Mouse (Mus musculus) cerebellum, adult 9-11 months (tissue): ENCODE measurements around the gene Brca2.

Experiments used
- DNase-seq: peaks from one replicate; pipeline ENCODE4 v3.0.0; 2022

The Brca2 gene

DNA sequence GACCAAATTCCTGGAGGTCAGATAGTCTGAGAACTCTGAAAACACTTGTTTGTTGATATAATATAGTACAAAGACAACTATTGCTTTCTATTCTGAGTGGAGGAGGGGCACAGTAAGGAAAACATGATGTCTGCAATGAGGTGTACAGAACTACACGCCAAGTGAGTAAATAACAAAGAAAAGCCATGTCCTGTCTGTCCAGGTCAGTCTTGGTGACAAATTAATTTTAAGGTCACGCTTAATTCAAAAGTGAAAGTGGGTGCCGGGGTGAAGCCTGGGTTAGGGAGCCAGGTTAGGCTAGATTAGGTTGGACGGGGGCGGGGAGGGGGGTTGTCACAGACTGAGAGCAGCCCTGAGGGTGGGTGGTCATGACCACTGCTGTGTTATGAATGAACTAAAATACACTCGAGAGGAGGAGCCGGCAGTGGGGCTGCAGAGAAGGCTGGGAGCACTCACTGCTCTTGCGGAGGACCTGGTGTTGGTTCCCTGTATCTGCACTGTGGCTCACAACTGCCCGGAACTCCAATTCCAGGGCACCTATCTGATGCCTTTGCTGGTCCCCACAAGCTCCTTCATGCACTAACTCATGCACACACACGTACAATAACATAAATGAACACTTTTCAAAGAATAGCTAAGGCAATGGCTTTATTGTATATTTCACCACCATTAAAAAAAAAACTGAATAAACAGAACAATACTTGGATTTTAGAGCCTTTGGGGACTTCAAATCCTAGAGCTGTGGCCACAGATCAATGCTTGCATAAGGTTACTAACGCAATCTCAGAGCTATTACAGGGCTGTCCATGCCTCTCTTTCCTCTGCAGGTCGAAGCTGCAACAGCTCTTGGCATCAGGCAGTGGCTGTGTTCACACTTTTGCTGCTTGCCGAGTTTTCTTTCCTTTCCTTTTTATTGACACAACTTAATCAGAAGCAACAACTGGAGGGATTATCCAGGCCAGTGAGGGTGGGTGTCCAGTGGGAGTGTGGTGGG lies 77.2 kb downstream of the Brca2 start:
- no peak for DNase-seq

DNA sequence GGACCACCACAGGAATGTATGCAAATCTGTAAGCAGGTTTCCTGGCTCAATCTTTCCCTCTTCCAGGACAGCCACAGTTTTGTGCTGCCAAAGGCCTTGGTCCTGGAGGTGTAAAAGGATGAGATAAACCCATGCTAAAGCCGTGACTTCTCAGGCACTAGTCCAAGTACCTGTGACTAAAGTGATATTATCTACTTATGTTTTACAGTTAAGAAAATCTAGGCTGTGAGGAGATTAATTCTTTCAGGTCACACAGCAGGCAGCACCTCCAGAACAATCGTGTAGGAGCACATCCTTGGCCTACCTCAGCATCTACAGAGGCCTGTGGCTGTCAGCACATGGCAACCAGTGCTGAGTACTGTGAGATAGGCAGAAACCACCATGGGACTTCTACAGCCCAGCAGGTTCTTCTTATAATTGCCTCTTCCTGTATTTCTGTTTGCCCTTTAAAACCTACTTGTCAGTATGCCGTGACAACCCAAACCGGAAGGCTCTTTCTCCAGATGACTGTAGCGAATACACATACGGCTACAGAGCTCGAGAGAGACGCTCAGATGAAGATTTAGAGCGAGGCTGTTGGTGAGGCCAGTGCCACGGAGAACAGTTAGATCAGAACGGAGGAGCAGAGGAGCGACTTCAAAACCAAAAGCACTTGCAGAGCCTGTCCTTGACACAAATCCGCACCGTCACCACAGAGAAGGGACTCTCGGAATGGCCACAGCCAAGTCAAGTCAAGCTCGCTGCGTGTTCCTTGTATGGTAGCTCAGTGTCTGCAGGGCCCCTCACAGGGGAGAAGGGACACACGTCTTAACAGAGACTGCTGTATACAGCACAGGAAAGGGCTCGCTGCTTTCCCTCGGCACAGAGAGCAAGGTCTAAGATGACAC lies 78.4 kb downstream of the Brca2 start:
- no peak for DNase-seq

DNA sequence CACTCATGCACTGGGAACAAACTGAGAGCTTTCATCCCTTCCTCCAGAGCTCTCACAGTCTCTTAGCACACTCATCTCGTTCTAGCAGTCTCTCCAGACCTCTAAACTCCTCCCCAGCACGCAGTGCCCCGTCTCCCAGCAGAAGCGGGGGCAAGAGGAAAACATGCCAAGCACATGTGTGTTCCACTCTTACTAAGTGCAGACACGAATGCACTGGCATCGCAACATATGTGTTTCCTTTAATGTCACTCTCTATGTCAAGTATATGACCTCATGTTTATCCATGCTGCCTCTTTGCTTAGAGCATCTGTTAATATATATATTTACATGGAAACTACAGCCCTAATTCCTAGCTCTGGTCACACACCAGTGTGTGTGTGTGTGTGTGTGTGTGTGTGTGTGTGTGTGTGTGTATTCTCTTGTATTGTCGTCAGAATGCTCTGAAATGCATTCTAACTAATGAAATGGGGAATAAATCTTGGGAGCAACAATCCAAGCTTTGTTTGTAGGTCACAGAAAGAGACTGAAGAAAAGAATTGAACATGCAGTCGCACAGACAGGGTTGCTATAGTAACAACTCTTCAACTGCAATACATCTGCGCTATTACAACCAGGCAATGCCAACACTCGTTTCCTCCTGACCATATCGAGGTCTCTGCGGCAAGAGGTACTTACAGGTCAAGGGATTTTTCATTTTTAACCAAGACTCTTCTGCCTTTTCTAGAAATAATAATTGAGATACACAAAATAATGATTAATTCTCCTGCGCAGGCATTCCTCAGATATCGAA lies 79.2 kb downstream of the Brca2 start:
- DNase-seq, result no peak

DNA sequence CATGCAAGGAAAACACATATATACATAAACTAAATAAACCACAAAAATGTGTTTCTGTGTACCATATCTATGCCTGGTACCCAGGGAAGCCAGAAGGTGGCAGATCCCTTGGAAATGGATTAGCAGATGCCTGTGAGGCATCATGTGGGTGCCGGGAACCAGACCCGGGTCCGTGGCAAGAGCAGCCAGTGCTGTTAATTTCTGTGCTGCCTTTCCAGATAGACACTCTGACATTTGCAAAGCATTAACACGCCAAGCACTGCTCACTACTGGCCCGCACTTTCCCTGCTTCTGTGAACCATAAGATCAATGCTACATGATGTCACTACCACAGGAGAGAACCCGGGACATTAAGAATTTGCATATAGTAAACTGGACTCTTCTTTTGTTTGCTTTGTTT lies 83.7 kb downstream of the Brca2 start:
- no peak for DNase-seq

DNA sequence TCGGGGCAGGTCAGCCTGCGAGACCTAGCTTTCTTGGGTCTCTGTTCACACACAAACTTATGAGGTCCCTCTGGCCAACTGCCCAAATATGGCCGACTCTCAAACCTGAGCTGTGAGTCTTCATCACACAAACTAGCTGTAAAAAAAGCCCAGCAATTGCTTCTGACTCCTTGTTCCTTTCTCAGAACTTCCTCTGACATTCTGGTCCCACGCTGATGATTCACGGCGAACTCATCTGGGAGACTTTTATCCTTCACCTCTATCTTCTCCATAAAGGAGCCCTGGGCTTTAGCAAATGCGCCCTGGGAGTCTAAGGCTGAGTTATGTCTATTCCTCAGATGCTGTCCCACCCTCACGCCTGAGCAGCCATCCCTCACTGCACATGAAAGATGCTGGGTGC lies 85.2 kb downstream of the Brca2 start:
- no peak for DNase-seq

DNA sequence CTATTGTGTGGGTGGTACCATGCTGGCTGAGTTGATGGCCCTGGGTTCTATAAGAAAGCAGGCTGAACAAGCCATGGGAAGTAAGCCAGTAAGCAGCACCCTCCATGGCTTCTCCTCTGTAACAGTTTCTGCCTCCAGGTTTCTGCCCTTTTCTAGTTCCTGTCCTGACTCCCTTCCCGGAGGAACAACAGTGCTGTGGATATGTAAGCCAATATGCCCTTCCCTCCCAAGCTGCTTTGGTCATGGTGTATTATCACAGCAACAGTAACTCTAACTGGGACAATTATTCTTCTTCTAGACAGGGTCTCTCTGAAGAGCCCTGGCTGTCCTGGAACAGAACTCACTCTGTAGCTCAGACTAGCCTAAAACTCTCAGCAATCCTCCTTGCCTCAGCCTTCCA lies 88.7 kb downstream of the Brca2 start:
- DNase-seq, result no peak

DNA sequence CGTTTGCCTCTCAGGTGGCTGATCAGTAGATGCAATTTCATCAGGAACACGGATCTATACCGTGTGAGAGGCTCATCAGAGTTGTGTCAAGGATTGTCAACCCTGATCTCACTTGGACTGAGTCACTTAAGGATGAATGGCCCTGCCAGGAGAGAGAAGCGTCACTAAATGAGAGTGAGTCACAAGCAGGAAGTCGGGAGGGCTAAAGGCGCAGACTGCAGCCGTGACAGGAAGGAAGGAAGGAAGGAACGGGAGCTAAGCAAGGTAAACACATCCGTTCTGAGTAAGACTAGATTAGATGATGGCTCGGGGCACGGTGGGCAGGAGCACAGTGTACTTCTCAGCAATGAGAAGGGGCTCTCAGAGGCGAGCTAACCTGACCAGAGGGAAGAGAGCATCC lies 89.3 kb downstream of the Brca2 start:
- no peak for DNase-seq

DNA sequence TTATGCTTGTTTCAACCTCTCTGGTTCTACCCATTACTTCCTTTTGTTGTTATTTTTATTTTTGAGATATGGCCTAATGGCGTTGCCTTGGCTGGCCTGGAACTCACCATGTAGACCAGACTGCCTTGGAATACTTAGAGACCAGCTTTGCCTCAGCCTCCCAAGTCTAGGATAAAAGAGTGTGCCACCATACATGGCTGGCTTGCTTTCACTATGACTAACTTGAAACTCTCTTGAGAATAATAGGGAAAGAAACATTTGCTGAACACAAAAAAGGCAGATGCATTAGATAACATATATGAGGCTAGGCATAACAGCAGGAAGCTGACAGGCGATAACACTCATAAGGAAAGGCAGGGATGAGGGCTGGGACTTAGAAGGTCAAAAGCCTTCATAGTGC lies 91.6 kb downstream of the Brca2 start:
- no peak for DNase-seq

DNA sequence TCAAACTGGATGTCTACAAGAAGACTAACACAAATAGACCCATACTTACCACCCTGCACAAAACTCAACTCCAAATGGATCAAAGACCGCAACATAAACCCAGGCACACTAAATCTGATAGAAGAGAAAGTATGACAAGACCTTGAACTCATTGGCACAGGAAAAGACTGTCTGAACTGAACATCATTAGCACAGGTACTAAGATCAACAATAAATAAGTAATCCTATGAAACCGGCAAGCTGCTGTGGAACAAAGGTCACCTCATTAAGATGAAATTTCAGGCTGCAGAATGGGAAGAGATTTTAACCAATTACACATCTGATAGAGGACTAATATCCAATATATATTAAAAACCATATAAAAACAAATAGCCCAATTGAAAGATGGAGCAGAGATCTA lies 93.8 kb downstream of the Brca2 start:
- DNase-seq, result no peak

DNA sequence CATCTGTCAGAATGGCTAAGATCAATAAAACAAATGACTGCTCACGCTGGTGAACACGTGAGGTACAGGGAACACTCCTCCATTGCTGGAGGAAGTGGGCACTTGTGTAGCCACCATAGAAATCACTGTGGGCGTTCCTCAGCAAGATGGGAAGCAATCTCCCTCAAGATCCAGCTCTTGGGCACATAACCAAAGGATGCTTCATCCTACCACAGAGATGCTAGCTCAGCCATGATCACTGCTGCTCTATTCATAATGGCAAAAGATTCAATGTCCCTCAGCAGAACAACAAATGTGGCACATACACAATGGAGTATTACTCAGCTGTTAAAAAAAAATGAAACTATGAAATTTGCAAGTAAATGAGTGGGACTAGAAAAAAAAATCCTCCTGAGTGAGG lies 94.3 kb downstream of the Brca2 start:
- DNase-seq, result no peak

DNA sequence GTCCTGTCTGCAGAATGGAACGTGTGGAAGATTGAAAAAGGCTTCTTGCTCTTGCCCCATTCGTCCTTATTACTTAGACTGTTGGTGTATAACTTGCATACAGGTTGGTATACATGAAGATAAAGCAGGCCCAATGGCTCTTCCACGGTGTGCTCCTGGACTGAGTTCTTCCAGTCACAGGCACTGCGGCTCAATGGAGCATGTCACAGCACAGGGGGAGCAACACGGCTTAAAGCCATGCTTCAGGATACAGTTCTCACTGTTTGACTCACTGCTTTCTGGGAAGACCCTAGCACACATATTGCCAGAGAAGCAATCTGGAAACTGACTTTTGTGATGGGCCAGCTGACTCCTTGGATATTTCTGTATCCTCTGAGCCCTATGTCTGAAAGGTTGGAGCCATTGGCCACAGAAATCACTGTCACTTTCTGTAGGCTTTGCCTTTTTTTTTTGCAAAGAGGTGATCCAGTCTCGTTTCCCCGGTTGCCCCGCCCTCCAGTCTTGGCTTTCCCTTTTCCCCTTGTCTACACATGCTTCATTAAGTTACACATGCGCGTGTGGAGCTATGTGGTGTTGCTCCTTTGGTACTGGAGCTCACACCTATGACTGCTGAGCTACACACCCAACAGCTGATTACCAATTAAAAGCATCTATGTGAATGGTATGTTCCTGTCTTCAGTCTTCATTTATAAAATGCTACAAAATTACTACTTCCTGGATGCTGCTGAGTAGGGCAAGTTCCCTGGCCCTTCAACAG lies 96.3 kb downstream of the Brca2 start:
- DNase-seq, result no peak
